Mouse (Mus musculus): ENCODE measurements around the gene Phactr1.

The Phactr1 gene

GRCm38 (mm10) chr13:43173262-43173661 is 492.8 kb downstream of the Phactr1 start:
- DNase-seq (ENCODE audit: low read depth, low spot score) = peak; percentile 78

- DNase-seq (ENCODE audit: low read depth, low spot score) = no peak
Measured at GRCm38 (mm10) chr13:43176676-43177075, 496.3 kb downstream of the Phactr1 start.

- DNase-seq (ENCODE audit: low read depth, low spot score) = no peak
Measured at GRCm38 (mm10) chr13:43177317-43177716, 496.9 kb downstream of the Phactr1 start.

GRCm38 (mm10) chr13:43181104-43181503 is 500.7 kb downstream of the Phactr1 start:
- DNase-seq (ENCODE audit: low read depth, low spot score) = no peak

GRCm38 (mm10) chr13:43182465-43183201 is 502.2 kb downstream of the Phactr1 start:
- peak; percentile 87 for DNase-seq (ENCODE audit: low read depth, low spot score)

GRCm38 (mm10) chr13:43183248-43184055 is 503.0 kb downstream of the Phactr1 start:
- DNase-seq (ENCODE audit: low read depth, low spot score) = peak; percentile 23

GRCm38 (mm10) chr13:43187736-43188135 is 507.3 kb downstream of the Phactr1 start:
- DNase-seq (ENCODE audit: low read depth, low spot score) = no peak

All from mesoderm, embryonic 11.5 days (tissue).